Mouse (Mus musculus) midbrain, embryonic 10.5 days (tissue): ENCODE measurements around the gene Triml1. TPM values are rescaled to one million over a fixed set of nuclear protein-coding genes. Genes with fewer than 3 reads are reported as not detected.

Source experiments
- polyA plus RNA-seq: library from polyadenylated mRNA; unstranded; fragments of >200 nt; fragmentation: Nextera tagmentation; extraction: Ambion mirVana; gene quantifications from 2 replicates; pipeline ENCODE4 v1.2.1, GENCODE M21; 2016

The Triml1 gene
- polyA plus RNA-seq, 1 experiment from 2014 or later, result not detected

Other genes with a start within 250 kb of the Triml1 start
- gene Triml2, start 39.1 kb upstream of the Triml1 start, polyA plus RNA-seq, result not detected in 2 replicates
- 0.06 and 0.07 TPM in 2 replicates for gene Zfp42, start 165.5 kb upstream of the Triml1 start, polyA plus RNA-seq